Mouse (Mus musculus) intestine, embryonic 16.5 days (tissue): Measurements from ENCODE around the gene Baiap2l1. TPM values are rescaled to one million over a fixed set of nuclear protein-coding genes. Genes with fewer than 3 reads are reported as not detected.
A peak's percentile ranks its signal among the peaks of the same experiment; 100 is the strongest.

ENCODE experiments used
- ATAC-seq: fragments of 200-750 bp; cut with Nextera tagmentation; 2 replicates; pipeline ENCODE4 v1.8.0; 2017; ENCODE audit warnings: moderate TSS enrichment, moderate library complexity
- H3K27ac ChIP-seq: fragments of 300-500 bp; sonication (generic); 2 replicates; pipeline ENCODE4 v1.5.1; 2014; ENCODE audit warnings: mild to moderate bottlenecking, low read length
- H3K27me3 ChIP-seq: fragments of 300-500 bp; sonication (generic); replicated peaks from 2 replicates; pipeline ENCODE4 v1.6.1; 2014; ENCODE audit warnings: low read length, control low read depth, mixed read lengths; ENCODE audit not compliant: control insufficient read depth, insufficient read depth
- H3K36me3 ChIP-seq: fragments of 300-500 bp; sonication (generic); 2 replicates; pipeline ENCODE4 v1.6.1; 2014; ENCODE audit warnings: low read length, control low read depth; ENCODE audit not compliant: control insufficient read depth, insufficient read depth
- H3K4me1 ChIP-seq: fragments of 300-500 bp; sonication (generic); 2 replicates; pipeline ENCODE4 v1.6.1; 2014; ENCODE audit warnings: low read length, control low read depth, mixed read lengths; ENCODE audit not compliant: control insufficient read depth, insufficient read depth
- H3K4me2 ChIP-seq: fragments of 300-500 bp; sonication (generic); 2 replicates; pipeline ENCODE4 v1.6.1; 2014; ENCODE audit warnings: low read depth, low read length, control low read depth
- H3K4me3 ChIP-seq: fragments of 300-500 bp; sonication (generic); 2 replicates; pipeline ENCODE4 v1.5.1; 2014; ENCODE audit warnings: mild to moderate bottlenecking, low read length
- H3K9ac ChIP-seq: fragments of 300-500 bp; sonication (generic); 2 replicates; pipeline ENCODE4 v1.6.1; 2014; ENCODE audit warnings: low read depth, low read length
- H3K9me3 ChIP-seq: fragments of 300-500 bp; sonication (generic); 2 replicates; pipeline ENCODE4 v1.6.1; 2016; ENCODE audit warnings: low read length, control low read depth; ENCODE audit not compliant: control insufficient read depth
- WGBS: fragments of 180-500 bp; shearing (Covaris S2); extraction: QIAGEN DNeasy Blood & Tissue Kit; methylation state at CpG from one replicate; pipeline ENCODE4 v1.1.7; 2014; 5-methylcytosine and 5-hydroxymethylcytosine counted together
- polyA plus RNA-seq: library from polyadenylated mRNA; unstranded; fragments of >200 nt; fragmentation: Nextera tagmentation; extraction: Ambion mirVana; gene quantifications from 2 replicates; pipeline ENCODE4 v1.2.1, GENCODE M21; 2015

Baiap2l1 gene
- polyA plus RNA-seq: 32.0 and 37.2 TPM in 2 replicates

GRCm38 (mm10) chr5:144357881-144358591 lies at the start of gene Baiap2l1:
TSS of gene Baiap2l1 (minus strand) at chr5:144358112.
- Histone ChIP-seq H3K27me3 (no peaks in the 10 kb centered on the region), H3K4me3 (peak within 1 kb of the TSS; percentile 62), H3K9ac (peak within 1 kb of the TSS; percentile 79), H3K4me2 (peak within 1 kb of the TSS; percentile 82), H3K4me1 (peaks cover 15% of the 10 kb centered on the region), H3K36me3 (no peaks in the 10 kb centered on the region), H3K9me3 (no peaks in the 10 kb centered on the region), H3K27ac (peak within 1 kb of the TSS; percentile 92)
- WGBS: under 1% methylated on average over 58 of the region's 60 CpGs
- ATAC-seq: peak; percentile 96

- H3K27ac ChIP-seq: no peak overlapping the region
- WGBS: 86% methylated on average over 11 of the region's 11 CpGs
Measured at GRCm38 (mm10) chr5:144406256-144406655, 48.3 kb upstream of the Baiap2l1 start.

GRCm38 (mm10) chr5:144400821-144401220 lies 42.9 kb upstream of the Baiap2l1 start:
- WGBS: 78% methylated on average over 5 of the region's 5 CpGs
- no peak overlapping the region for H3K4me3 ChIP-seq
- ATAC-seq: no peak

More at GRCm38 (mm10) chr5:144406256-144406655, 48.3 kb upstream of the Baiap2l1 start:
- no peaks in the 10 kb centered on the region for H3K4me1 ChIP-seq
- no peak for ATAC-seq
- no peak overlapping the region for H3K4me3 ChIP-seq
- H3K4me2 ChIP-seq: no peak overlapping the region
- no peaks in the 10 kb centered on the region for H3K27me3 ChIP-seq
- no peaks in the 10 kb centered on the region for H3K36me3 ChIP-seq
- H3K9me3 ChIP-seq: no peaks in the 10 kb centered on the region
- no peak overlapping the region for H3K9ac ChIP-seq

GRCm38 (mm10) chr5:144397566-144397965 lies 39.7 kb upstream of the Baiap2l1 start:
- H3K27me3 ChIP-seq: no peaks in the 10 kb centered on the region
- 11% methylated on average over 5 of the region's 9 CpGs for WGBS
- no peak for ATAC-seq

More at GRCm38 (mm10) chr5:144400821-144401220, 42.9 kb upstream of the Baiap2l1 start:
- Histone ChIP-seq H3K4me1 (no peaks in the 10 kb centered on the region), H3K9ac (no peak overlapping the region), H3K9me3 (no peaks in the 10 kb centered on the region), H3K4me2 (no peak overlapping the region), H3K27ac (no peak overlapping the region), H3K27me3 (no peaks in the 10 kb centered on the region), H3K36me3 (no peaks in the 10 kb centered on the region)

GRCm38 (mm10) chr5:144394142-144394541 lies 36.2 kb upstream of the Baiap2l1 start:
- Histone ChIP-seq H3K36me3 (no peaks in the 10 kb centered on the region), H3K4me2 (no peak overlapping the region), H3K9me3 (no peaks in the 10 kb centered on the region), H3K27ac (no peak overlapping the region), H3K27me3 (no peaks in the 10 kb centered on the region), H3K4me1 (no peaks in the 10 kb centered on the region), H3K9ac (no peak overlapping the region), H3K4me3 (no peak overlapping the region)
- no peak for ATAC-seq
- WGBS: 97% methylated on average over 2 of the region's 2 CpGs

More at GRCm38 (mm10) chr5:144397566-144397965, 39.7 kb upstream of the Baiap2l1 start:
- Histone ChIP-seq H3K9ac (no peak overlapping the region), H3K4me3 (no peak overlapping the region), H3K36me3 (no peaks in the 10 kb centered on the region), H3K27ac (no peak overlapping the region), H3K9me3 (no peaks in the 10 kb centered on the region), H3K4me1 (no peaks in the 10 kb centered on the region), H3K4me2 (no peak overlapping the region)

GRCm38 (mm10) chr5:144387851-144388250 lies 29.9 kb upstream of the Baiap2l1 start:
- ATAC-seq: peak; percentile 58
- WGBS: 5% methylated on average over 6 of the region's 6 CpGs

GRCm38 (mm10) chr5:144383936-144384335 lies 26.0 kb upstream of the Baiap2l1 start:
- no peaks in the 10 kb centered on the region for H3K36me3 ChIP-seq
- no peaks in the 10 kb centered on the region for H3K9me3 ChIP-seq
- WGBS: 72% methylated on average over 3 of the region's 3 CpGs
- no peak overlapping the region for H3K4me2 ChIP-seq
- H3K4me1 ChIP-seq: no peaks in the 10 kb centered on the region
- H3K27ac ChIP-seq: no peak overlapping the region
- H3K27me3 ChIP-seq: no peaks in the 10 kb centered on the region
- H3K4me3 ChIP-seq: no peak overlapping the region
- ATAC-seq: no peak
- H3K9ac ChIP-seq: no peak overlapping the region

More at GRCm38 (mm10) chr5:144387851-144388250, 29.9 kb upstream of the Baiap2l1 start:
- Histone ChIP-seq H3K36me3 (no peaks in the 10 kb centered on the region), H3K27ac (no peak overlapping the region), H3K4me1 (no peaks in the 10 kb centered on the region), H3K9ac (no peak overlapping the region), H3K4me2 (no peak overlapping the region), H3K9me3 (no peaks in the 10 kb centered on the region), H3K27me3 (no peaks in the 10 kb centered on the region), H3K4me3 (no peak overlapping the region)

GRCm38 (mm10) chr5:144381782-144382181 lies 23.9 kb upstream of the Baiap2l1 start:
- Histone ChIP-seq H3K4me1 (no peaks in the 10 kb centered on the region), H3K27ac (no peak overlapping the region), H3K4me2 (no peak overlapping the region), H3K9me3 (peaks cover 5% of the 10 kb centered on the region; the same call in 1 of the 2 replicates), H3K27me3 (no peaks in the 10 kb centered on the region), H3K9ac (no peak overlapping the region), H3K4me3 (no peak overlapping the region), H3K36me3 (no peaks in the 10 kb centered on the region)
- ATAC-seq: no peak
- 82% methylated on average over 3 of the region's 3 CpGs for WGBS

- Histone ChIP-seq H3K4me2 (no peak overlapping the region), H3K4me3 (no peak overlapping the region), H3K9ac (no peak overlapping the region), H3K9me3 (peaks cover 5% of the 10 kb centered on the region; the same call in 1 of the 2 replicates), H3K27me3 (no peaks in the 10 kb centered on the region), H3K36me3 (no peaks in the 10 kb centered on the region), H3K27ac (no peak overlapping the region), H3K4me1 (no peaks in the 10 kb centered on the region)
- ATAC-seq: peak; percentile 76
- 80% methylated on average over 7 of the region's 7 CpGs for WGBS
Measured at GRCm38 (mm10) chr5:144380689-144381088, 22.8 kb upstream of the Baiap2l1 start.
